Mouse (Mus musculus) CH12.LX (cell line): Measurements from ENCODE around the gene Zc3h15. TPM values are rescaled to one million over a fixed set of nuclear protein-coding genes. Genes with fewer than 3 reads are reported as not detected.

ENCODE experiments used
- DNase-seq: peaks from one replicate; pipeline ENCODE4 v3.0.0-alpha.2; 2013; ENCODE audit errors: extremely low read depth
- H3K27ac ChIP-seq: 2 replicates; pipeline ENCODE4 v1.5.1; 2012; ENCODE audit warnings: low read depth, mild to moderate bottlenecking, control low read depth, moderate library complexity; ENCODE audit not compliant: insufficient read depth
- H3K27me3 ChIP-seq: replicated peaks from 2 replicates; pipeline ENCODE3; 2012; ENCODE audit warnings: inconsistent platforms
- H3K36me3 ChIP-seq, 2 experiments: replicated peaks in 1 of 2; 2 replicates each; pipeline versions ENCODE3 to v1.6.1; 2012; ENCODE audit warnings: inconsistent platforms in 1 of 2, low read length in 1 of 2, mild to moderate bottlenecking in 1 of 2, mixed read lengths in 1 of 2, moderate library complexity in 1 of 2; ENCODE audit not compliant: control insufficient read depth in 1 of 2, insufficient read depth in 1 of 2
- H3K4me1 ChIP-seq, 2 experiments: 2 replicates each; pipeline ENCODE4 v1.6.1; 2012; ENCODE audit warnings: inconsistent platforms in 1 of 2, moderate library complexity in 1 of 2; ENCODE audit not compliant: insufficient read depth in 2 of 2, control insufficient read depth in 1 of 2
- H3K4me2 ChIP-seq: 2 replicates; pipeline ENCODE4 v1.6.1; 2012; ENCODE audit warnings: low read depth, mild to moderate bottlenecking, control low read depth; ENCODE audit not compliant: poor library complexity, insufficient read depth, severe bottlenecking
- H3K4me3 ChIP-seq, 3 experiments: fragments of 150-350 bp in 1 of 3; sonication (generic) in 1 of 3; replicated peaks in 1 of 3; 2 replicates each; pipeline versions ENCODE3 to v1.5.1; 2011 to 2012; ENCODE audit warnings: low read depth in 2 of 3, low read length in 2 of 3, mild to moderate bottlenecking in 2 of 3, moderate library complexity in 2 of 3, control low read depth in 1 of 3, improper control_type of control experiment in 1 of 3, inconsistent platforms in 1 of 3, mixed read lengths in 1 of 3; ENCODE audit not compliant: poor library complexity in 1 of 3
- H3K79me2 ChIP-seq: replicated peaks from 2 replicates; pipeline ENCODE4 v1.6.1; 2012; ENCODE audit warnings: mild to moderate bottlenecking, moderate library complexity; ENCODE audit not compliant: control insufficient read depth, poor library complexity, insufficient read depth, severe bottlenecking; ENCODE audit errors: extremely low read depth
- H3K9ac ChIP-seq: 2 replicates; pipeline ENCODE4 v1.6.1; 2012; ENCODE audit warnings: low read depth, mild to moderate bottlenecking, control low read depth, moderate library complexity; ENCODE audit not compliant: insufficient read depth
- H3K9me3 ChIP-seq: replicated peaks from 2 replicates; pipeline ENCODE3; 2012; ENCODE audit warnings: low read length, inconsistent platforms, mixed read lengths
- CTCF ChIP-seq, 2 experiments: IDR thresholded peaks in 1 of 2; conservative IDR thresholded peaks in 1 of 2; 2 replicates each; pipeline ENCODE4 v1.5.1; 2011 to 2012; ENCODE audit warnings: low read depth in 2 of 2, low read length in 2 of 2, improper control_type of control experiment in 1 of 2, inconsistent platforms in 1 of 2, mild to moderate bottlenecking in 1 of 2, moderate library complexity in 1 of 2
- EP300 ChIP-seq: IDR thresholded peaks from 2 replicates; pipeline ENCODE4 v1.6.1; 2011; ENCODE audit warnings: low read length, improper control_type of control experiment
- MEF2A ChIP-seq: IDR thresholded peaks from 2 replicates; pipeline ENCODE4 v1.6.1; 2014; ENCODE audit warnings: low read depth, mild to moderate bottlenecking, inconsistent platforms, low read length, improper control_type of control experiment, borderline replicate concordance
- MXI1 ChIP-seq: IDR thresholded peaks from 2 replicates; pipeline ENCODE4 v1.6.1; 2011; ENCODE audit warnings: mild to moderate bottlenecking, low read depth, low read length, improper control_type of control experiment
- NRF1 ChIP-seq: IDR thresholded peaks from 2 replicates; pipeline ENCODE4 v1.6.1; 2014; ENCODE audit warnings: low read depth, mild to moderate bottlenecking, inconsistent platforms, low read length, improper control_type of control experiment, moderate library complexity
- RAD21 ChIP-seq: IDR thresholded peaks from 2 replicates; pipeline ENCODE4 v1.6.1; 2011; ENCODE audit warnings: low read depth, mild to moderate bottlenecking, low read length, improper control_type of control experiment, moderate library complexity
- SIN3A ChIP-seq: IDR thresholded peaks from 2 replicates; pipeline ENCODE4 v1.6.1; 2012; ENCODE audit warnings: low read length, improper control_type of control experiment, inconsistent platforms
- ZNF384 ChIP-seq: IDR thresholded peaks from 2 replicates; pipeline ENCODE4 v1.6.1; 2012; ENCODE audit warnings: low read depth, low read length, improper control_type of control experiment, inconsistent platforms
- dilution Hi-C: fragments of 300-500 bp; cut with MboI; formaldehyde crosslinking; loops from 2 replicates; pipeline ENCODE4 v1.14.3; 2020; ENCODE audit warnings: low sequenced_read_pairs; ENCODE audit not compliant: extremely low pct_unique_long_range_greater_than_20kb, extremely low pct_ligation_motif_present
- in situ Hi-C: fragments of 300-500 bp; cut with MboI; formaldehyde crosslinking; loops from 3 replicates; pipeline ENCODE4 v1.14.3; 2019; ENCODE audit warnings: low sequenced_read_pairs, low pct_ligation_motif_present, low pct_unique_long_range_greater_than_20kb, mixed read lengths
- polyA plus RNA-seq: library from polyadenylated mRNA; unstranded; fragments of >175 nt; gene quantifications from 2 replicates; pipeline ENCODE4 v1.2.1, GENCODE M21; 2012; ENCODE audit warnings: low read depth; ENCODE audit not compliant: insufficient read length
- total RNA-seq, 2 experiments: library from RNA; depleted of rRNA; stranded (reverse); fragments of 300-350 nt in 1 of 2; fragments of >200 nt in 1 of 2; gene quantifications; 2 replicates each; pipeline ENCODE4 v1.2.3; 2012 to 2014

Gene Zc3h15
- total and polyA plus RNA-seq, 3 experiments: 172 to 277 (median 233) TPM

DNA sequence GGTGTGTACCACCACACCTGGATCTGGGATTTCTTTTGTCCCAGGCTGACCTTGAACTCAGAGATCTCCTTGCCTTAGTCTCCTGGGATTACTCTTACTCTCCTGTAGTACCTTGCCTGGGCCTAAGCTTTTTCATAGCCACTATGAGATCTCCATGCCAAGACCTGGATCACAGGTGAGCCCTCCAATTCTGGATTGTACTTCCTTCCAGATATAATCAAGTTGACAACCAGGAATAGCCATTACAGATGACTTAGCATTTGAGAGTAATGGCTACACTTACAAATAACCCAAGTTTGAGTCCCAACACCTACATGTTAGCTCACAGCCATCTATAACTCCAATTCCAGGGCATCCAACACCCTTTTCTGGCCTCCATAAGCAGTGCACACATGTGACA lies 8.4 kb downstream of the Zc3h15 start:
- H3K4me3 ChIP-seq: no peak overlapping the region
- DNase-seq: no peak
- H3K9me3 ChIP-seq: no peaks in the 10 kb centered on the region
- H3K36me3 ChIP-seq: peaks cover 26 to 59% of the 10 kb centered on the region in 2 experiments
- H3K79me2 ChIP-seq: peaks cover 82% of the 10 kb centered on the region
- no peak overlapping the region for H3K9ac ChIP-seq
- in situ Hi-C loops: no loop called here
- no peak overlapping the region for H3K4me2 ChIP-seq
- dilution Hi-C loops: no loop called here
- H3K27ac ChIP-seq: no peak overlapping the region
- TF ChIP-seq NRF1: no peak
- no peak for TF ChIP-seq MEF2A
- peaks cover 8 to 40% of the 10 kb centered on the region in 2 experiments; a peak in 3 of 4 replicates for H3K4me1 ChIP-seq
- H3K27me3 ChIP-seq: no peaks in the 10 kb centered on the region

DNA sequence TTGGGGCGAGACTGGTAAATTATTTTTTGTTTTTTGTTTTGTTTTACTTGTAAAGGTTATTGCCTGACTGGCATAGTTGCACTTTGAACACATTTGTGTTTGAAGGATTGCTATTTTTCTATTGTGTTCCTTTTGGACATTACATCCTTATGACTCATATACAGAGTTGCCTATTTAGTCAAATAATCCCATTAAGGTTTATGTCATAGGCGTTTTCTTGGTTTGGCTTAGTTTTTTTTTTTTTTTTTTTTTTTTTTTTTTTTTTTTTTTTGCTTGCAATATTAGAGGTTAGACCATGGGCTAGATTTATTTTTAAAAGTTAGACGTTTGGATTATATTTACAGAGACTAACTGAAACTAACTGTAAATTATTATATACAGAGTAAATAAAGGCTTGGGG lies 15.0 kb downstream of the Zc3h15 start:
- no peaks in the 10 kb centered on the region for H3K9me3 ChIP-seq
- peaks cover 38% of the 10 kb centered on the region for H3K79me2 ChIP-seq
- no peaks in the 10 kb centered on the region for H3K27me3 ChIP-seq
- no peak for DNase-seq
- no peak overlapping the region for H3K27ac ChIP-seq
- in situ Hi-C loops (no loop called here), dilution Hi-C loops (no loop called here)
- H3K9ac ChIP-seq: no peak overlapping the region
- TF ChIP-seq ZNF384: peak; percentile 85
- TF ChIP-seq EP300: no peak
- no peak for TF ChIP-seq SIN3A
- H3K4me2 ChIP-seq: no peak overlapping the region
- no peak overlapping the region for H3K4me3 ChIP-seq
- H3K4me1 ChIP-seq: peaks cover 0 to 18% of the 10 kb centered on the region in 2 experiments; a peak in 2 of 4 replicates
- H3K36me3 ChIP-seq: peaks cover 37 to 79% of the 10 kb centered on the region in 2 experiments

DNA sequence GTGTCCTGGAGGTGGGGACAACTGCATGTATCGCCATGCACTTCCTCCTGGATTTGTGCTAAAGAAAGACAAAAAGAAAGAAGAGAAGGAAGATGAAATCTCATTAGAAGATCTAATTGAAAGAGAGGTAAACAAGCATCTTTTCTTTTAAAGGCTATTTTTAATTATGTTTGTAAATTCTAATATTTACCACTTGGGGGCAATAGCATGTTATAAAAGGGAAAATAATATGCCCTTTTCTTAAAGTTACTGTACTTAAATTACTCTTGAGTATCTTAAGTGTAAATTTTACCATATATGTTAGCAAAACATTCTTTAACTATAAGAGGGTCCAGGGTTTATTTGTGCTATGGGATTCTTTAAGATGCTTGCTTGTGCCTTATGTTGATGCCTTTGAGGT lies 15.9 kb downstream of the Zc3h15 start:
- Histone ChIP-seq H3K4me3 (no peak overlapping the region), H3K9me3 (no peaks in the 10 kb centered on the region), H3K4me2 (no peak overlapping the region)
- TF ChIP-seq RAD21: peak; percentile 8
- TF ChIP-seq MXI1: no peak
- TF ChIP-seq CTCF (conservative IDR thresholded peaks at IDR 0.05 in 1 of 2, IDR thresholded peaks at IDR 0.05 in 1 of 2; ENCODE audit: low read depth in 2 of 2, low read length in 2 of 2): peak in 1 of 2 experiments; percentile 6; a peak in 1 of 4 replicates
- TF ChIP-seq, all 38 proteins: peak for 2
- Histone ChIP-seq H3K36me3 (peaks cover 33 to 73% of the 10 kb centered on the region in 2 experiments), H3K79me2 (peaks cover 32% of the 10 kb centered on the region), H3K9ac (no peak overlapping the region), H3K27me3 (no peaks in the 10 kb centered on the region), H3K27ac (no peak overlapping the region), H3K4me1 (peaks cover 0 to 18% of the 10 kb centered on the region in 2 experiments; a peak in 2 of 4 replicates)
- in situ Hi-C loops: no loop called here
- dilution Hi-C loops: no loop called here
- DNase-seq: no peak
